Mouse (Mus musculus) bone marrow macrophage, adult 2 months (primary cell): Measurements from ENCODE around the gene Ptpn7.

Experiments
- CTCF ChIP-seq: IDR thresholded peaks from 2 replicates; pipeline ENCODE4 v1.5.1; 2012; ENCODE audit warnings: low read depth, mild to moderate bottlenecking, low read length, moderate library complexity
- POLR2A ChIP-seq: IDR thresholded peaks from 2 replicates; pipeline ENCODE4 v1.6.1; 2012; ENCODE audit warnings: mild to moderate bottlenecking, low read depth, low read length, borderline replicate concordance

DNA sequence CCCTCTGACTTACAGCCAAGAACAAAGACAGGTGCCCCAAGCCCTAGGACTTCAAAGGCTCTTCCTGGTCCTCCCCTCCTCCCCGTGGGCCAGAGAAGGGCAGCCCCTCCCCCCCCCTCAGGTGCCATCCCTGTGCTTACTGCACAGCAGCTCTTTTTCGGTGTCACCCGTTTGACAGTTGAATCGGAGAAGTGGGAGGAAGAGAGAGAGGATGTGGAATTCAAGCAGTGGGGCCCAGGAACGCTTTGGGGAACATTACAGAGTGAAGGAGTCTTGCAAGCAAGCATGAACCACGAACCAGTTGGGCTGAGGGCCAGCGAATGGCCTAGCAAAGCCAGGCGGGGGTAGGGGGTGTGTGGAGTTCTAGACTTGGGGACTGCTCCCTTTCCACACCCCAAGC lies 940 bp upstream of the Ptpn7 start:
- no peak for TF ChIP-seq CTCF
- TF ChIP-seq POLR2A: no peak
